Mouse (Mus musculus) forebrain, embryonic 14.5 days (tissue): Measurements from ENCODE around the gene Best2. TPM values are rescaled to one million over a fixed set of nuclear protein-coding genes. Genes with fewer than 3 reads are reported as not detected.

ENCODE experiments used
- ATAC-seq: fragments of 200-750 bp; cut with Nextera tagmentation; 2 replicates; pipeline ENCODE4 v1.8.0; 2017; ENCODE audit warnings: mild to moderate bottlenecking, moderate library complexity
- DNase-seq: peaks from one replicate; pipeline ENCODE4 v3.0.0-alpha.2; 2015; ENCODE audit warnings: low spot score
- H3K27ac ChIP-seq: fragments of 300-500 bp; sonication (generic); 2 replicates; pipeline ENCODE4 v1.5.1; 2014; ENCODE audit warnings: low read depth, mild to moderate bottlenecking, control low read depth, low read length, moderate library complexity
- H3K27me3 ChIP-seq: fragments of 300-500 bp; sonication (generic); replicated peaks from 2 replicates; pipeline ENCODE4 v1.6.1; 2014; ENCODE audit warnings: low read length, control low read depth, mixed read lengths; ENCODE audit not compliant: control insufficient read depth, insufficient read depth
- H3K36me3 ChIP-seq: fragments of 300-500 bp; sonication (generic); 2 replicates; pipeline ENCODE4 v1.6.1; 2014; ENCODE audit warnings: low read length, control low read depth; ENCODE audit not compliant: control insufficient read depth, insufficient read depth
- H3K4me1 ChIP-seq: fragments of 300-500 bp; sonication (generic); 2 replicates; pipeline ENCODE4 v1.6.1; 2014; ENCODE audit warnings: antibody characterized with exemption, low read length, control low read depth; ENCODE audit not compliant: control insufficient read depth, insufficient read depth
- H3K4me2 ChIP-seq: fragments of 300-500 bp; sonication (generic); 2 replicates; pipeline ENCODE4 v1.6.1; 2014; ENCODE audit warnings: mild to moderate bottlenecking, control low read depth, low read length
- H3K4me3 ChIP-seq: fragments of 300-500 bp; sonication (generic); 2 replicates; pipeline ENCODE4 v1.5.1; 2014; ENCODE audit warnings: low read depth, low read length, control low read depth
- H3K9ac ChIP-seq: fragments of 300-500 bp; sonication (generic); 2 replicates; pipeline ENCODE4 v1.6.1; 2014; ENCODE audit warnings: mild to moderate bottlenecking, low read length, control low read depth, moderate library complexity
- H3K9me3 ChIP-seq: fragments of 300-500 bp; sonication (generic); replicated peaks from 2 replicates; pipeline ENCODE4 v1.6.1; 2016; ENCODE audit warnings: low read length, control low read depth, mixed read lengths; ENCODE audit not compliant: control insufficient read depth
- WGBS: fragments of 180-500 bp; shearing (Covaris S2); extraction: QIAGEN DNeasy Blood & Tissue Kit; methylation state at CpG from one replicate; pipeline ENCODE4 v1.1.7; 2014; 5-methylcytosine and 5-hydroxymethylcytosine counted together
- polyA plus RNA-seq: library from polyadenylated mRNA; unstranded; fragments of >200 nt; fragmentation: Nextera tagmentation; extraction: Ambion mirVana; gene quantifications from 2 replicates; pipeline ENCODE4 v1.2.1, GENCODE M21; 2014

Gene Best2
- not detected in 2 replicates for polyA plus RNA-seq

DNA sequence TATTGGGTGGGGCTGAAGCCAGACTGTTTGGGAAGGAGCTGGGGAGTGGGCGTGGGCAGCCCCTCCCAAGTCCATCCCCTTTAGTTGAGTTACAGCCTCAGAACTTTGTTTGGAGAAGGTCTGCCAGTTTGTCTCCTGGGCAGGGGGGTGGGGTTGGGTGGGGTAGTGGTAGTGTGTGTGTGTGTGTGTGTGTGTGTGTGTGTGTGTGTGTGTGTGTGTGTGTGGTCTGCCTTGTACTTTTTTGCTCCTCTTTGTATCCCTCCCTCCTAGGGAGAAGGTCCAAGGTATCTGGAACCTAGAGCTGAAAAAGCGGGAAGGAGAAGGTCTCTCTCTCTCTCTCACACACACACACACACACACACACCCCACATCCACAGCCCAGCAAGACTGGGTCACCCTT lies at the start of gene Best2:
Gene Best2, minus strand, starts transcription at position 101 of the 400 bp plus-strand sequence.
- WGBS: 81% methylated on average over 2 of the region's 2 CpGs
- H3K9ac ChIP-seq: peak within 1 kb of the TSS; percentile 60; the same call in 1 of the 2 replicates
- H3K4me1 ChIP-seq: no peaks in the 10 kb centered on the region
- H3K4me3 ChIP-seq: peak within 1 kb of the TSS; percentile 27
- DNase-seq: no peak
- no peak within 1 kb of the TSS for H3K27ac ChIP-seq
- peak within 1 kb of the TSS; percentile 61 for H3K4me2 ChIP-seq
- peaks cover 17% of the 10 kb centered on the region for H3K27me3 ChIP-seq
- no peak for ATAC-seq
- no peaks in the 10 kb centered on the region for H3K9me3 ChIP-seq
- H3K36me3 ChIP-seq: peaks cover 22% of the 10 kb centered on the region

DNA sequence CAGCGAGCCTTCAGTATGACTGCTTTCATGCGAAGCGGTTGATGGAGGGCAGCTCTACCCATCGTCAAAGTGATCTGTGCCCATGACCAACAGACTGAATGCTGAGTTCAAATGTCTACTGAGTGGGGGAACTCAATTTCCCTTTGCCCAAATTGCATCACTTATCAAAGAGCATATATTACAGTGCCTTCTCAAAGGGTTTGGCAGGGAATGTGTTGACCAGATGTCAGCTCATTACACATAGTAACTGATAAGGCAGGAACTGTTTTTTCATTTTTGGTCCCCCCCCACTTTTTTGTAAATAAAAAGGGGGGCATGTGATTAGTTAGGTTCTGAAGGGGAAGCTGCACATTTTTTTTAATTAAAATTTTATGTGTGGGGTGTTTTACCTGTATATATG lies 48.3 kb upstream of the Best2 start:
- DNase-seq: no peak
- H3K9me3 ChIP-seq: no peaks in the 10 kb centered on the region
- ATAC-seq: no peak
- peaks cover 44% of the 10 kb centered on the region for H3K36me3 ChIP-seq
- H3K27ac ChIP-seq: no peak overlapping the region
- peaks cover 8% of the 10 kb centered on the region; the same call in 1 of the 2 replicates for H3K4me1 ChIP-seq
- no peak overlapping the region for H3K4me2 ChIP-seq
- H3K4me3 ChIP-seq: no peak overlapping the region
- H3K9ac ChIP-seq: no peak overlapping the region
- no peaks in the 10 kb centered on the region for H3K27me3 ChIP-seq
- 95% methylated on average over 4 of the region's 4 CpGs for WGBS

DNA sequence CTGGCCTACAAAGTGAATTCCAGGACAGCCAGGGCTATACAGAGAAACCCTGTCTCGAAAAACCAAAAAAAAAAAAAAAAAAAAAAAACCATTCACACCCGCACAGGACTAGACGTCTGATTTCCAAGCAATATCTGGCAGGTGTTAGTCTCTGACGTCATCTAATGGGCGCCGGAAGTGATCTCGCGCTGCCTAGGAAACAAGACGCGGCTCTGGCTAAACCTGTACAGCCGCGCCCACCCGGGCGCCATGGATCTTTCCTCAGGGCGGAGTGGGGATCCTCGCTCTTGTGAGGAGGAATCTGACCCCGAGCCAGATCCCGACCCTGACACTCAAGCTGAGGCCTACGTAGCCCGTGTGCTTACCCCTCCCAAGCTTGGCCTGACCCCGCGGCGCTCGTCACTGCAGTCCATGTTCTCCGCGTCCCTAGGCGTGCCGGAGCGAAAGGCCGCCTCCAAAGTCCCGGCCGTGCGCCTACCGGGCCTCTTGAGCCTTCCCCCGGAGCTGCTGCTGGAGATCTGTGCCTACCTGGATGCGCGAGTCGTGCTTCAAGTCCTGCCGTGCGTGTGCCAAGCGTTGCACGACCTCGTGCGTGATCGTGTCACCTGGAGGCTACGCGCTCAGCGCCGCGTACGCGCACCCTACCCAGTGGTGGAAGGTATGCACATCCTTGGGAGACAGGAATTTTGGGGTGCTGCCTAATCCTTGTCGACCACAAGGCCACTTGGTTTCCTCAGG lies 45.7 kb upstream of the Best2 start, which contains the start of gene Fbxw9:
Gene Fbxw9, plus strand, starts transcription at position 177 of the 738 bp plus-strand sequence.
- Histone ChIP-seq H3K9me3 (no peaks in the 10 kb centered on the region), H3K4me2 (peak within 1 kb of the TSS; percentile 95), H3K27me3 (no peaks in the 10 kb centered on the region), H3K9ac (peak within 1 kb of the TSS; percentile 74), H3K4me1 (peaks cover 8% of the 10 kb centered on the region; the same call in 1 of the 2 replicates), H3K36me3 (peaks cover 44% of the 10 kb centered on the region), H3K4me3 (peak within 1 kb of the TSS; percentile 75), H3K27ac (peak within 1 kb of the TSS; percentile 50; the same call in 1 of the 2 replicates)
- DNase-seq (peak; percentile 98), ATAC-seq (peak; percentile 95)
- WGBS: 1% methylated on average over 52 of the region's 53 CpGs

DNA sequence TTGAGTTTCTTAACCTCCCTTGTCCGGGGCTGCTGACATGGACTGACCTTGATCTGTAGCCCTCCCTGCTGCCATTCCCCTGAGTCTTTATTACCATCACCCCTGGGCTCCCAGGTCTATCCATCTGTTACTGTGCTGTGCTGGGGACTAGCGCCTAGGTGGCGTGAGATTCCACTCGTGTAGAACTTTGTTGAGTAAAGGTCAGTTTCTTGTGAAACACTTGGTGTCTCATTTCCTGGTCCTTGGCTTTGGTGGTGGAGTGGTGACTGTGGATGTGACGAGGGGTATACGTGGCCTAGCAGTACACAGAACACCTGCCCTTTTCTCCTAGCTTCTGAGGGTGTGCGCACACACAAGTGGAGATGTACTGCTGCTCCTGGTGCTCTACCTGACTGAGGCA lies 43.0 kb upstream of the Best2 start:
- Histone ChIP-seq H3K4me3 (no peak overlapping the region), H3K27ac (no peak overlapping the region), H3K9me3 (no peaks in the 10 kb centered on the region), H3K27me3 (no peaks in the 10 kb centered on the region), H3K36me3 (peaks cover 55% of the 10 kb centered on the region), H3K9ac (no peak overlapping the region), H3K4me1 (peaks cover 8% of the 10 kb centered on the region; the same call in 1 of the 2 replicates), H3K4me2 (no peak overlapping the region)
- ATAC-seq (no peak), DNase-seq (no peak)
- 85% methylated on average over 7 of the region's 7 CpGs for WGBS

DNA sequence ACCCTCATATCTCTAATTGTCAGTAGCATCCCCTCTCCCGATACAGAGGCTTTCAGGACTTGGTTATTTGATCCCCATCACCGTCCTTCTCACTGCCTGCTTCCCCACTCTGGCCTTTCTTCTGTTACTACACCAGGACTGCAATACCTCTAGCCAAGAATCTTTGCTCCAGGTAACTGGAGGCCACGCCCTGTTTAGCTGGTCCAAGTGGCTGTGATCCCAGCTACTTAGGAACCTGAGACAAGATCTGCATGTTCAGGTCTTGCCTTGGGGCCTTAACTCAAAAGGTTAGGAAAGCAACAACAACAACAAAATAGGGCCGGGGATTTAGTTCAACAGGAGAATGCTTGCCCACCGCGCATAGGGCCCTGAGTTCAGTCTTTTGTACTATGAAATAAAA lies 29.3 kb upstream of the Best2 start:
- Histone ChIP-seq H3K27ac (no peak overlapping the region), H3K9ac (no peak overlapping the region), H3K36me3 (peaks cover 85% of the 10 kb centered on the region), H3K4me3 (no peak overlapping the region), H3K4me2 (no peak overlapping the region), H3K4me1 (no peaks in the 10 kb centered on the region), H3K27me3 (no peaks in the 10 kb centered on the region), H3K9me3 (no peaks in the 10 kb centered on the region)
- DNase-seq (no peak), ATAC-seq (no peak)
- 93% methylated on average over 6 of the region's 6 CpGs for WGBS

DNA sequence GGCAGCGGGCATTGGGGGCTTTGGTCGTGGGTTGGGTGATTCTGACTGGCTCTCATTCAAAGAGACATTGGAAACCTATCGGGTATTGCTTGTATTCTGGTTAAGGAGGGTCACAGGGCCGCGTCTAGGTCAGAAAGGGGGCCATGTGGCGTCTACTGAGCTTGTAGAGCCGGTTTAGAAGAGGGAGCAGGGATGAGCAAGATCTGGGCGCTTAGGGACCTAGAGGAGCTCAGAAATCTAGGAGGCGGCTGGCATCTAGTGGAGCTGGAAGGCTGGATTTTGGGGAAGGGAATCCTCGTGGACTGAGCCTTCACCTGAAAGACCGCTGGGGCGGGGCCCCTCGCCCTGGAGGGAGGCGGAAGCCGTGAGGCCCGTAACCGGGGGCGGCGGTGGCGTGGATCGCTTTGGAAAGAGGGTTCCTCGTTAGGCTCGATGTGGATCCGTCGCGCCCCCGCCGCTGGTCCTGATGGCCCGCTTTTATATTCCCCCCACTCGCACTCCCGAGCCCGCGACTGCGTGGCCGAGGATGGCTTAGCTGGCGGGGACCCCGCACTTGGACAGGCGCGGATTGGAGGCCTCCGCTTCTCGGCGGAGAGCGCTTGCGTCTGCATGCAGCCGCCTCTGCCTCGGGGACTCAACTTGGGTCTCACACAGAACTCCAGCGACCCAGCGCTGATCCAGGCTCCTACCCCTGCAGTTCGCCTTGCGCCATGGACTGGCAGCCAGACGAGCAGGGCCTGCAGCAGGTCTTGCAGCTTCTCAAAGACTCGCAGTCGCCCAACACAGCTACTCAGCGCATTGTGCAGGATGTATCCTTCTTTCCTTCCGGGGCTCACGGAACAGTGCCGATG lies 23.6 kb upstream of the Best2 start:
- Histone ChIP-seq H3K4me2 (peak overlapping the region; percentile 96), H3K4me1 (peaks cover 19% of the 10 kb centered on the region; the same call in 1 of the 2 replicates), H3K27ac (peak overlapping the region; percentile 99), H3K27me3 (no peaks in the 10 kb centered on the region), H3K9ac (peak overlapping the region; percentile 93), H3K36me3 (peaks cover 33% of the 10 kb centered on the region), H3K9me3 (no peaks in the 10 kb centered on the region), H3K4me3 (peak overlapping the region; percentile 80)
- ATAC-seq (no peak), DNase-seq (peak; percentile 41)
- WGBS: under 1% methylated on average over 51 of the region's 57 CpGs

DNA sequence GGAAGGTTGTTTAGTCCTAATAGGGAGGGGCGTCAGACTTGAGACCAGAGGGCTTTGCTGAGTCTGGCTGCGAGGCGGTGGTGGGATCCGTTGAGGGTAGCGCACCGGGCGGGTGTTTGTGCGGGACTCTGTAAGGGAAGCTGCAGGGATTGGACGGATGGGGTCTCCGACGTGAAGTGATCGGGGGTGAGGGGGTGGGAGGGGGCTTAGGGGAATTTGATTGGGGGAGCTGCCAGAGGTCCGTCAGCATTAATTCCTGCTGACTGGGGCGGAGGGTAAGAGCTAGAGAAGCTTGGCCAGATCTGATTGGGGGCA lies 23.0 kb upstream of the Best2 start:
- peaks cover 34% of the 10 kb centered on the region for H3K36me3 ChIP-seq
- H3K4me3 ChIP-seq: peak overlapping the region; percentile 80
- H3K27ac ChIP-seq: peak overlapping the region; percentile 99
- DNase-seq (peak; percentile 65), ATAC-seq (peak; percentile 62)
- H3K9ac ChIP-seq: peak overlapping the region; percentile 93
- H3K27me3 ChIP-seq: no peaks in the 10 kb centered on the region
- peaks cover 19% of the 10 kb centered on the region; the same call in 1 of the 2 replicates for H3K4me1 ChIP-seq
- no peaks in the 10 kb centered on the region for H3K9me3 ChIP-seq
- H3K4me2 ChIP-seq: peak overlapping the region; percentile 96
- WGBS: 0% methylated on average over 14 of the region's 14 CpGs

DNA sequence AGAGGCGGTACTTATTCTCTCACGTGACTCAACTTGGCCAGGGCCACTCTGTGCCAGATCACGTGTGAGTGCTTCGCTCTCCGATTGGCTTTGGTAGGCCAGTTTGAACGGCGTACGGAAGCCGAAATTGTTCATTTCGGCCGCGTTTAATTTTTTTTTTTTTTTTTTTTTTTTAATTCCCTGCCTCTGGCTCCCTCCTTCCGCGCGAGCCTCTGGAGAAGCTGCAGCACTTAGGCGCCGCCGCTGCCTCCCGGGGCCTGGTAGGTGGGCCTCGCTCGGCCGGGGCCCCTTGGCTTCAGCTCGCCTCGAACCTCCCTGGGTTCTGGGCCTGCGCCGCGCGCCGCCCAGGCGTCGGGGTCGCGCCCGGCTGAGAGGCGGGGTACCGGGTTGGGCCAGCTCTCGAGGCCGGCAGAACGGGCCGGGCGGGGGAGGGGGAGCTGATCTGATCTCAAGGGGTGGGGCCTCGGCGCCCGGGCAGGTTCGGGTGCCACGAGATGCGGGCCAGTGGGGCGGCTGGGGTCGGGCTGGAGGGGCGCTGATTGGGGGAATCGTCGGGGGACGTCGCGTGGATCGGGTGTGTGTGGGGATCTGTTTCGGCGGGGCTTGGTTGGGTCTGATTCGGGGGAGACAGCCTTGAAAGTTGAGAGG lies 22.5 kb upstream of the Best2 start, which contains the start of gene Tnpo2:
Gene Tnpo2, plus strand, starts transcription at position 198 of the 648 bp plus-strand sequence.
- WGBS: under 1% methylated on average over 59 of the region's 59 CpGs

More for the DNA sequence above, 22.5 kb upstream of the Best2 start, which contains the start of gene Tnpo2:
- Histone ChIP-seq H3K9me3 (no peaks in the 10 kb centered on the region), H3K4me1 (peaks cover 19% of the 10 kb centered on the region; the same call in 1 of the 2 replicates), H3K4me3 (peak within 1 kb of the TSS; percentile 80), H3K36me3 (peaks cover 33% of the 10 kb centered on the region), H3K4me2 (peak within 1 kb of the TSS; percentile 96), H3K9ac (peak within 1 kb of the TSS; percentile 93), H3K27me3 (no peaks in the 10 kb centered on the region), H3K27ac (peak within 1 kb of the TSS; percentile 99)
- ATAC-seq (peak; percentile 94), DNase-seq (peak; percentile 99)
